Mouse (Mus musculus) adrenal gland, adult 18-20 months (tissue): ENCODE results near the gene Gatad2b. TPM values are rescaled to one million over a fixed set of nuclear protein-coding genes. Genes with fewer than 3 reads are reported as not detected.

Source experiments
- DNase-seq, 2 experiments: peaks; one replicate each; pipeline ENCODE4 v3.0.0; 2021 to 2022; ENCODE audit warnings: low spot score in 2 of 2
- microRNA-seq, 2 experiments: library from miRNA; unstranded; fragments of <30 nt; microRNA quantifications; one replicate each; pipeline ENCODE4 v1.2.0; 2021; ENCODE audit warnings: borderline number of aligned reads in 2 of 2
- total RNA-seq, 2 experiments: library from RNA; stranded (reverse); gene quantifications; 1 replicate in 1 of 2; 2 replicates in 1 of 2; pipeline ENCODE4 v1.2.3; 2021

Gene Gatad2b
- total RNA-seq, 2 experiments from 2014 or later, result 50.0 to 64.5 TPM

GRCm38 (mm10) chr3:90412312-90413010 is 119.5 kb downstream of the Gatad2b start:
- peak; percentile 80 to 85 for DNase-seq

- DNase-seq, result peak in 1 of 2 experiments; percentile 27
Measured at GRCm38 (mm10) chr3:90413011-90413396, 120.0 kb downstream of the Gatad2b start.

Small RNAs within 50 kb of the gene (microRNA-seq; reads per million reads assigned to microRNA genes)
- 0 to 0.61 reads per million in 2 experiments for gene Mir7012

Other genes starting within 250 kb of the Gatad2b start
- gene 4933434E20Rik, start 241.5 kb upstream of the Gatad2b start, total RNA-seq, result 10 to 100 TPM; 88.2 to 89.0 TPM
- gene Ubap2l, start 240.6 kb upstream of the Gatad2b start, total RNA-seq, result 100 to 1,000 TPM; 142 to 156 TPM
- 100 to 1,000 TPM; 169 to 191 TPM for gene Tpm3, start 220.5 kb upstream of the Gatad2b start, total RNA-seq
- gene Nup210l, start 189.0 kb upstream of the Gatad2b start, total RNA-seq, result under 1 TPM; 0.48 to 0.53 TPM
- 1,000 to 10,000 TPM; 2,116 to 2,128 TPM for gene Rps27, start 79.5 kb upstream of the Gatad2b start, total RNA-seq
- gene Rab13, start 79.5 kb upstream of the Gatad2b start, total RNA-seq, result 10 to 100 TPM; 21.1 to 30.8 TPM
- gene Jtb, start 61.6 kb upstream of the Gatad2b start, total RNA-seq, result 10 to 100 TPM; 66.2 to 72.2 TPM
- under 1 TPM; 0.36 to 0.38 TPM for gene Creb3l4, start 49.7 kb upstream of the Gatad2b start, total RNA-seq
- gene Slc39a1, start 45.0 kb upstream of the Gatad2b start, total RNA-seq, result 100 to 1,000 TPM; 115 to 116 TPM
- 10 to 100 TPM; 48.5 to 51.0 TPM for gene Crtc2, start 39.0 kb upstream of the Gatad2b start, total RNA-seq
- gene Dennd4b, start 28.0 kb upstream of the Gatad2b start, total RNA-seq, result 1 to 10 TPM; 8.6 to 9.1 TPM
- gene Slc27a3, start 96.8 kb downstream of the Gatad2b start, total RNA-seq, result 100 to 1,000 TPM; 102 to 110 TPM
- 10 to 100 TPM; 71.1 to 98.9 TPM for gene Ints3, start 140.4 kb downstream of the Gatad2b start, total RNA-seq
- gene Npr1, start 172.7 kb downstream of the Gatad2b start, total RNA-seq, result 100 to 1,000 TPM; 241 to 269 TPM
- gene Ilf2, start 182.9 kb downstream of the Gatad2b start, total RNA-seq, result 10 to 100 TPM; 49.3 to 53.1 TPM
- 10 to 100 TPM; 57.3 to 59.8 TPM for gene Snapin, start 197.9 kb downstream of the Gatad2b start, total RNA-seq
- 100 to 1,000 TPM; 112 to 115 TPM for gene Chtop, start 216.3 kb downstream of the Gatad2b start, total RNA-seq
- gene S100a1, start 221.2 kb downstream of the Gatad2b start, total RNA-seq, result 100 to 1,000 TPM; 141 to 298 TPM
- 10 to 100 TPM; 33.3 to 49.1 TPM for gene S100a13, start 221.3 kb downstream of the Gatad2b start, total RNA-seq
- under 1 TPM in 1 of 2 experiments, not detected in 1; 0.58 TPM for gene S100a14, start 233.7 kb downstream of the Gatad2b start, total RNA-seq
- 10 to 100 TPM; 52.3 to 61.9 TPM for gene S100a16, start 244.1 kb downstream of the Gatad2b start, total RNA-seq